Mouse (Mus musculus): Measurements from ENCODE around the gene Lrrc4. TPM values are rescaled to one million over a fixed set of nuclear protein-coding genes. Genes with fewer than 3 reads are reported as not detected.

Gene Lrrc4
- total RNA-seq, 2 experiments from 2014 or later = 62.3 to 65.5 TPM

DNA sequence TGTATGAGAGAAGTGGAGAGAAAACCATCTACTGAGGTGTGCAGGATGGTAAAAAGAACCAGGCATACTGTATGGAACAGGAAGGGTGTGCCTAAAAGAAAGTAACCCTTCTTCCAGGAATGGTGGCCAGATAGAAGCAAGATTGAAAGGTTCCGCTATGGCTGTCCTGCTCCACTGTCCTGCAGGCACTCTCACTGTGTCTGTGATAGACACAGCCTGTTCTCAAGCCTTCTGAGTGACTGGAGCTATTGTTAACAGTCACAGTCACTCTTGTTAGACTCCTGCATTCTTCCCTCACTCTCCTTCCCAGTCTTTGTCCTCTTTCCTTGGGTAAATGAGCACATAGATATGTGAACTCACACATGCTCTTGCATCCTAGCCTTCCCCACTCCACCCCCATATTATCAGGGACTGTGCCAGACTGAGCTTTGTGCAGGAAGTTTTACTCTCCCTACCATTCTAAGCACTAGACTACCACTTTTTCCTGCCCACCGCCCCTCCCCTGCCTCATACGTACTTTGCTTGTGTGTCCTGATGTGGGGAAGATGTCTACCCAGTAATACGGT lies 48.4 kb downstream of the Lrrc4 start:
- peak in 1 of 2 experiments; percentile 9 for DNase-seq (ENCODE audit: low spot score in 2 of 2)

DNA sequence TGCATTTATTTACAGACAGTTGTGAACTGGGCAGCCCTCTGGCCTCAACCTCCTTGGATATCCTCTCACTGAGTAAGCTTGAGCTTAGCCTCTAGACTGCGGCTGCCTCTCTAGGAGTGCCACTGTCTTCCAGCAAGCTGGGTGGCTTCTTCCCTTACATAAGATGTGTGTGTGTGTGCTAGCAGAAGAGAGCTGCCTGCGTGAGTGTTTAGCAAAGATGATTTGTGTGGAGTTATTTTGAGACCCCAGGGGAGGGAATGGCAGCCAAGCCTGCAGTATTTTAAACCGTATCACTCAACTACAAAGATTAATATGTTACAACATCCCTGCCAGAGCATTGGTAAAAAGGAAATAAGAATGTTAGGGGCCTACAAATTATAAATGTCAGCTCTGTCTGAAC lies 49.9 kb downstream of the Lrrc4 start:
- no peak for DNase-seq (ENCODE audit: low spot score in 2 of 2)

DNA sequence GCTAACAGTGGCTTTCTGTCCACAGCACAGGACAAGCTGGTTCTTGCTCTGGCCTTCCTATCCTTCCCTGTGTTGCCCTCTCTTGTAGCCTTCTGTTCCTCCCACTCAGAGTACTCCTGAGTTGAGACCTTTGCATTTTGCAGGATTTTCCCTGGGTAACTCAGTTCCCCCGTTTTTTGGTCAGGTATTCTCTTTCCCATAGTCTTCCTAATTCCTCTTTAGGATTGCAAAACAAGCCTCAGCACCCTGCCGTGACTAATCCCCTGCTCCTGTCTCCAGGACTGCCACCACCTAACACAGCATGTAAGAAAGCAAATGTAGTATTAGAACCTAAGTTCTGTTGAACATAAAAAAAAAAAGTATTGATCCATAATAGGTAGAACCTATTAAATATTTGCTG lies 60.2 kb downstream of the Lrrc4 start:
- no peak for DNase-seq (ENCODE audit: low spot score in 2 of 2)

DNA sequence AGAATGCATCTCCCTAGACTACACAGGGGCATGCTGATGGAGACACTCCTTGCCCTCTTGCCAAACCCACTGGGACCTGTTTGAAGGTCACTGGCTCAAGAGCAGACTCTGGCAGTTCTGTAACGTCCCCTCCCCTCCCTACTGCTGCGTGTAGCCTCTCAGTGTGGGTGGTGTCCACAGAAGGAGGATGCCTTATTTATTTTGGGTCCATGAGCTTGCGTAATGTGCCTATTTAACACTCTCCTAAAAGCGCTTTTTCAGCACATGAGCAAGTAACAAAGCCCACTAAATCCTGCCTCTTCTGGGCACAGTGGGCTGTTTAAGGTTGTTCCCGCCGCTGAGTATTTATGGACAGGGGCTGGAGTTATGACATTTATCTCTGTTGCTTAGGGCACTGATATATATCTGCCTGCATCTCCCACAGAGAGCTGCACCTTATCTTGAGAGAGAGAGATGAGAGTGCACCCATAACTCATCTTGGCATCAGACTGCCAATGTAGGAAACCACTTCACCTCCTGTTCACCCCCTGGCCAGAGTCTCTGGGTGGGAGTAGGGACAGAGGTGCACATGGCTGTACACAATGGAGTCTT lies 63.6 kb downstream of the Lrrc4 start:
- no peak for DNase-seq (ENCODE audit: low spot score in 2 of 2)

DNA sequence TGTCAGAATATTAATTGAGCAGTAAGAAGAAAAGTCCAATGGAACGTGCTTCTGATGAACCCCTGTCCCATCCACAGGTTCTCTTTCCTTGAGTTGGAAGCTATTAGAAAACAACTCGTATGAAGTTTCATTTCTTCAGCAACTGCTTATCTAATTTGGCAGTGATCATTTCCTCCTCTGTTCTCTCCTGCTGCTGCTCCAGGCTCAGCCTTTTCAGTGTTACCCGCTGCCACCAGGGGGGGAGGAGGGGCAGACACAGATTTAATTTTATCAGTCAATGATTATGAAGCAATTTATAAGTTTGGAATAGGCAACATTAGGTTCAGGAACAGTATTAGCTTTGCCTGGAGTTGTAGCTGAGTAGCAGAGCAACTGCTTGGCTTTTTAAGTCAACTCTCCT lies 64.9 kb downstream of the Lrrc4 start:
- DNase-seq (ENCODE audit: low spot score in 2 of 2) = no peak

DNA sequence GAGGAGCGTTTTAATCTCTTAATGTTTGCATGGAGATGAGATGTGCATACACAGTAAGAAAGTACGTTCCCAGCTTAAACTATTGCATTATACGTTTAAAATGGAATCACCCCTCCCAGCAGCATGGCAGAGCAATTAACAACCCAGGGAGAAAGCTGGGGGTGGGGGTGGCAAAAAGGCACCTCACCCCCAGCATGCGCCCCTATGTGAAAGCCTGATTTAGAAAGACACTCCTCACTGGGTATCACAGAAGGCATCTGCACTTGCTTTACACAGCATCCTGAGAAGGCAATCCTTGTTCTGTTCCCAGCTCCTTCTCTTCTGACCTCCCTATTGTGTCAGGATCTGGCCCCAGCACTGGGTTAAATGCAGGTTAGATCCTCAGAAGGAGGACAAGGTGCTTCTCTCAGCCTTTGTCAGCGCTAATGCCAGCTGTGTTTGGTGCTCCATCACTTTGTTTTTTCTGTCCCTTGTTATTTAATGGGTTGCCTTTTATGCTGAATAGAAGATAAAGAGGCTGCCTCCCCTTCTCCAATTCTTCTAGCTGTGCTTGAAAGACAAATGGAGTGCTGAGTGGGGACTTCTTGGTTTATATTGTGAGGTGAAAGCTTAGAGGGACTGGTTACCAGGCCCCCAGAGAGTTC lies 69.3 kb downstream of the Lrrc4 start:
- no peak for DNase-seq (ENCODE audit: low spot score in 2 of 2)

DNA sequence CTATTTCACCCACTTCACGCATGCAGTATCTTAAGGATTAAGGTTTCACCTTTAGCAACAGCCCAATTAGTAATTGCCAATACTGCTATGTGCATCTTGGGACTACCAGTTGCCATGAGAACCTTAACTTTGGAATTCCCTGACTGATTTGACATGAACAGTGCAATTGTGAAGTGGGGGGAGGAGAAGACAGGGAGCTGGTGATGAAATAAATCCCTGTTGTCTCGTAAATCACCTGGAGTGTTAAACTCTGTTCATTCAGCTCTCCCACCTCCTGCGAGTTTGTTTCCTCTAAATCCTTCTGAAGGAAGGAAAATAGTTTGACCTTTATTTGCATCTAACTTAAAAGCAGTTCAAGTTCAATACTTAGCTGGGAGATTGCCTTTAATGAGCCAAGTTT lies 69.8 kb downstream of the Lrrc4 start:
- DNase-seq (ENCODE audit: low spot score in 2 of 2) = no peak

DNA sequence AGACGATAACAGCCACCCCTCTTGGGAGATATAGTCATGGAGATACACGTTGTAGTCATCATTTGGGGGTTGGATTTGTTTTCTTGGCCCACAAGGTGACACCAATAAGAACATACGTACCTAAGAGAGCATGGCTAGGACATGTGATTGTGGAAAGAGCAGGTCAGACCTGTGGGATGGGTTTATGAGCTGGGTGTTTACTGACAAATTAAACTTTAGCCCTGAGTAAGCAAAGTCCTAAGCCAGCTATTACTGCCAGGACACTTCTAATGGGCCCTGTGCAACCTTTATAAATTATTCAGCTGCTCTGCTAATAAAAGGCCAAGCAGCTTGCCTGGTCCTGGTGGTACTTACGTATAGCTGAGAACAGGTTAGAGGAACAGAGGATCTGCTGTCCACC lies 73.3 kb downstream of the Lrrc4 start:
- no peak for DNase-seq (ENCODE audit: low spot score in 2 of 2)

DNA sequence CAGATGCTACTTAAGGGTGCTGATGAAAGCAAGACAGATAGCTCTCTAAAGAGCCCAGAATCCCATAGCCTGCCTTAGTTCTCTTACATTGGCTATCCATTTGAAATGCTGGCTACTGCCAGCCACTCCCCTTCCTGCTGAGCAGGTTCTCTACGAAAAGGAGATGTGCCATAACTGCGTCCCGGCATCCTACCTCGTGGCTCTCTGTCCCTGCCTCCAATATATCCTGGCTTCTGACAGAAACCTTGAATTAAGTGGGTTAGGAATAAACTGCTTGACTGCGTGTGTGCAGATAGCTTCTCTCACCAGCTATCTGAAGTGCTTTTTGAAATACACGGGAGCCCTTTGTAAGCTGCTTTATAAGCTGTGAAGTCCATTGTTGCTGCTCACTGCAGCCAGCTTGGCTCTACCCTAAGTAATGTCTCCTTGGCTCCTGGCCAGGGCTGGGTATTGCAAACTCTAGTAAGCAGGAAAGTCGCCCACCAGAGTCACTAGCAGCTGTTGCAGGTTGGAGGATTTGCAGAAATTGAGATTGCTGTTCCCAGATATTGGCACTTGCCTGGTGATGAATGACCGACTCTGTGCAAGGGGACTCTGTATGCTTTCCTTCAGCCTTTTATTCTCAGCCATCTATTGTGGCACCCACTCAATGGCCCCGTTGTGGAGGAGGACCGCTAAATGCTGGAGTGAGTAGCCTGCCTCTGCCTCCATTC lies 75.1 kb downstream of the Lrrc4 start:
- peak; percentile 64 to 71 for DNase-seq (ENCODE audit: low spot score in 2 of 2)

DNA sequence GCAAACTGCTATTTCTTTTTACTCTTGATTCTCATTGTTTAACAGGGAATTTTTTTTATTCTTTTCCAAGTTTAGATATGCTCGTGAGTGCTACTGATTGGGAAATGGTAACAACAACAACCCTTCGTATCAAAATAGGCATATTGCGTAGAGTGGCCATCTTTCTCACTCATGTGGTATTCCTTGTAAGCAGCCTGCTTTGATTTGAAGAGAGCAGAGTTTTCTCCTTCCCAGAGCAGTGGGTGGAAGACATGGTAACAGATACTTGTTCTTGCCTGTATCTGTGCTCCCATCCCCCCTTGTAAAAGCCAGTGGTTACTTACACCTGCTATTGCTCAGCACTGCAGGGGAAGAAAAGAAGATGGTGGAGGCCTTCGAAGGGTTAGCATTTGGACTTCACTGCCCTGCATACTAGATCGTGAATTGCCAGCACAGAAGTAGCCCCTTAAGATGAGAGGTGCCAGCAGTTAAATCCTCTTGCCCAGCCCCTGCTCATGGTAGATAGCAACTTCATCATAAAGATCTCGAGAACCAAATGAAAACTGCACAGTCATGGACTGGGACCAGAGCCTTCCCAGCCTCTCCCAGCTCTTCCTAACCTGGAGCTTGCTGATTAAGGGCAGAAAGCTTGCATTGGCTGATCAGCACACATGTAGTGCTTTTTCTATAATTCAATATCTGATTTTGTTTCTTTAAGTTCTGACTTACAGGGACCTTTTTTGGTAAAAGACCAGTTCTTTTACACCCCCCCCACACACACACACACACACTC lies 77.2 kb downstream of the Lrrc4 start:
- DNase-seq (ENCODE audit: low spot score in 2 of 2) = no peak

DNA sequence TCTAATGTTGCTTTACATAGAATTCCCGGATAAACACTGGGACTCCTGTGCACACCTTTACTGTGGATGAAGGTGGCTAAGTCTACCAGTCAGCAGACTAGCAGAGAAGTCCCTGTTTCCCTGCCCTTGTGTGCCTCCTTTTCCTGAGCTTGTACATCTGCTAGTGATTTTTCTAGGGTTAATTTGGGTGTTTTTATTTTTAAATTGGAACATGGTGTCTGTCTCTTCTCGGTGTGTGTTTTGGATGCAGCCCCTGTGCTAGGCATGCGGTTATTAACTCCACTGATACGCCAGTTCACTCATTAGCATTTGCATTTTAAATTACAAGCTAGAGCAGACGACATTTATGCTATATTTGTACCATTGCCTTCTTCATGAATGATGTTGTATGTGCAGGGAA lies 77.9 kb downstream of the Lrrc4 start:
- no peak for DNase-seq (ENCODE audit: low spot score in 2 of 2)

DNA sequence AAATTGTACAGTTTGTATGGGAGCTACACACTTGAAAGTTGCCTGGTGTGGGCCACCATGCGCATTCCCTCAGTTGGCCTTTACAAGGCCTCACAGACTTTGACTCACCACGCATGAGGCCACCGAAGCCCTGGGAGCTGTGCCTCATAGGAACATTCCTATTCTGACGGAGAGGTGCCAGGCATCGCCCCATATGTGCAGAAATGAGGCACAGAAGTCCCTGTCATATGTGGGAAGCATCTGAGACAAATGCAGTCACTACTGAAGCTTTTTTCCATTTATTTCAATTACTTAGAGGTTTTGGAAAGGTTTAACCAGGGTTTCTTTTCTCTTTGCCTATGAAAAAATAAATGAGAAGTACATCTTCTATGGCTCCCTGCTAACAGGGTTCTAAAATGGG lies 78.3 kb downstream of the Lrrc4 start:
- peak; percentile 41 to 52 for DNase-seq (ENCODE audit: low spot score in 2 of 2)

DNA sequence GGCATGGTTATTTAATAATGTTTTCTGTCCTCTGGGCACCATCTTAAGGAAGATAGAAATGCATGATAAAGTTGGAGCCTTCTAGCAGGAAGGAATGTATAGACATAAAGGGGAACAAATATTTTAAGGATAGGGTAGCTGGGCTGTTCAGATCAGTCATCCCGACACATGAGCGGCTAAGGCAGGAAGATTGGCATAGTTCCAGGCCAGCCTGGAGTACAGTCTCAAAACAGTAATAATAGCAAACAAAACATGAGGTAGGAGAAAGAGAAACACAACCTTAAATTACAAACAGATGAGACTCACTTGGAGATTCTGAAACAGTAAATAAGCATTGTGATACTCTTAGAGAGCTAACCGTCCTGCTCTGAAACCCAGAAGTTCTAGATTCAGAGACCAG lies 80.4 kb downstream of the Lrrc4 start:
- no peak for DNase-seq (ENCODE audit: low spot score in 2 of 2)

DNA sequence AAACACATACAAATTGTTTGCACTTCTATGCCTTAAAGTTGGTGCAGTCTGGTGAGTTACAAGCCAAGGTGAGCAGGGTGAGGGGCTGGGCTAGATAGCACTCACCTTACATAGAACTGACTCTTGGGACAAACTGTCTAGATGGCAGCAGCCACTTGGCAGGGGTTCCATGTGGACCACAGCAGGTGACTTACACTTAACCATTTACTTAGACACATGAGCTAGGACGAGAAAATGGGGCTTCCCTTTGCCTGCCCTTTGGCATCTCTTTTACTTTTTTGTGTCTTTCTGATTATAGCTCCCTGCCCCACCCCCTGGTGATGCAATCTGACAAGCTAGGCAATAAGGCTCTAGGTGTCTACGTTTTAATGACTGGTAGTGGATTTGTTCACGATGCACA lies 82.3 kb downstream of the Lrrc4 start:
- no peak for DNase-seq (ENCODE audit: low spot score in 2 of 2)

DNA sequence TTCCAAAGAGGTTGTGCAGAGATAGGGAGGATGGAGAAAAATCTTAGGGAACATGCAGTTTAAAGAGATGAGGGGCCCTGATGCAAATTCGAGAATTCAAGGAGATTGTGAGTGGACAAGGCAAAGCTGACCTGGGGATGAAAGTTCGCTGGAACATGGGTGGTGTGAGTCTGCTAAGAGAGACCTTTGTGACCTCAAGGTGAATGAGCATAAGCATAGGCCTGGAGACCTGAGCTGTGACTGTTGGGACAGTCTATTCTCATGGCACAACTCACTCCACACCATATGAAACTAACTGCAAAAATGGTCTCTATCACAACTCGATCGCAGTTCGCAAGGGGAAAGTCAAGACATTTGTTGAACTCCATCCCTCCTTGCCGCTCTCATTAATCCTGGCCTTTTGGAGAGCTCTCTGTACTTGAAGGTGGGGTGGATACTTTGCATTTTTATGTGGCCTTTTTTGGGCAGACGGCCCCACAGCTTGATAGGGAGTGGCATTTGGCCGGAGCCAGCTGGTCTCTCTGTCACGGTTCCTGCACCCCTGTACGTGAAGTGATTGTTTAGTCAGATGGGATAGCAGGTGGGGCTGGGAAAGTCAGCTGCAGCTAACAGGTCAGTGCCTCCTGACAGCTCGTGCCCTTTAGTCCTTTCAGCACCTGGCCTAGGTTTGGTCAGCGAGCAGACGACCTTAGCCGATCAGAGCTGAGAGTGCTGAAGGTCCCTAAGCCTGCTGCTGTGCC lies 83.4 kb downstream of the Lrrc4 start:
- no peak for DNase-seq (ENCODE audit: low spot score in 2 of 2)

DNA sequence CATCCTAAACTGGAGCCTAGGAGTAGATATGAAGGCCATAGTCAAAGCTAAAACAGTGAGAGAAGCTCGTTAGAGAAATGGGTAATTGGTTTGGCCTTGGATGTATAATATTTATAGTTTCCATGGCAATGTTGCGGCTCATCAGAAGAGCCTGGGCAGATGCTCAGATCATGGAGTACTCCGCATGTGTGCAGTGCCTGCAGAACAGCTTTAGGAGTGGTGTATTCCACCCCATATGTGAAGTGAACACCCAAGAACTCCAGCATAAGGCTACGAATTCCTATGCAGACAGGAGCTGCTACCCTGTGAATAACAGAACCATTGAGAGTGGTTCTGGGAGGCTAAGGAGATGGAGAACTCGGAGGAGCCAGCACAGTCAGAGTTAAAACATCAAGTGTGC lies 84.5 kb downstream of the Lrrc4 start:
- no peak for DNase-seq (ENCODE audit: low spot score in 2 of 2)

DNA sequence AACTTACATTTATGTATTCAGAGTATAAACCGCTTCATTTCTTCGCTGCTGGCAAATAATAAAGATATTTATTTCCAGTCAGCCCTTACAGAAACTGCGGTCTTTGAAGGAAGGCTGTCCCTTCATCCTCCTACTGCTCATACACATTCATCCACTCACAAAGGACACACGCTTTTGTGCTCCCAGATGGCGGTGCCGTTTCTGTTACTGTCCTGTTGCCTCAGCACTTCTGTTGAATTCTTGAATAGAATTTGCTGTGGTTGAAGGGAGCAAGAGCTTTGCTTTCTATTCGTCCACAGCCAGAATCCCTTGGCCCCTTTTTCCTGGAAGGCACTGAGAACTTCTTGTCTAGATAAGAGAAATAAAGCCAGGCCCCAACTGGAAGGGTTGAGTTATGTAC lies 85.7 kb downstream of the Lrrc4 start:
- DNase-seq (ENCODE audit: low spot score in 2 of 2) = no peak

DNA sequence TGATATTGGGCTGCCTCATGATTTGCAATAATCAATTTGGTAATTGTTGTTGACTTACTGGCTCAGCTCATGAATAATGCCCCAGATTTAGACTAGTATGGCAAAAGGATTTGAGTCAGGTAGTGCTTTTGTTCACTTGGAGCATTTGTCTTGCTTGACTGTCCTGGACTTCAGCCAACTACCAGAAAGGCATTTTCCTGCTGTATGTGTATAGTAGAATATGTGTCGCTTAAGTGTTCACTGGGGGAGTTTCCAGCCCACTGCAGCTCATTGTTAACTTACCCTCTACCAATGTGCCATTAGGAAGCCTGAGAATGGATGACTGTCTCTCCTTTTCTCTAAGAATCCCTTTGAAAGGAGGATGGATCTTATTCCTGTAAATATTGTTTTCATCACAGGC lies 88.0 kb downstream of the Lrrc4 start:
- no peak for DNase-seq (ENCODE audit: low spot score in 2 of 2)

DNA sequence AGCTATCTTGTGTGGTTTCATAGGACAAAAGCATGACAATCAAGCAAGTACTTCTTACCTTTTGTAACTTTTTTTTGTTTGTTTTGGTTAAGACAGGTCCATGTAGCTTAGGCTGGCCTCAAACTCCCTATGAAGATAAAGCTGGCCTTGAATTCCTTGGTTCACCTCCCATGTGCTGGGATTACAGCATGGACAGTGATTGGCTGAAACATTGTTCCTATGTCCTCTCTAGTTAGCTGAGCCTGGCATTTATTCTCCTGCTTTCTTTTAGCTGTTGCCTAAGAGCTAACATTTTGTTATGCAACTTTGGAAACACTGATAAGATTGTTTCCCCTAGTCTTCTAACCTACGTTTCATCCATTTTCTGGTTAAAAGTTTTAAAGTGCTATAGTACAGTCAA lies 93.9 kb downstream of the Lrrc4 start:
- DNase-seq (ENCODE audit: low spot score in 2 of 2) = no peak

DNA sequence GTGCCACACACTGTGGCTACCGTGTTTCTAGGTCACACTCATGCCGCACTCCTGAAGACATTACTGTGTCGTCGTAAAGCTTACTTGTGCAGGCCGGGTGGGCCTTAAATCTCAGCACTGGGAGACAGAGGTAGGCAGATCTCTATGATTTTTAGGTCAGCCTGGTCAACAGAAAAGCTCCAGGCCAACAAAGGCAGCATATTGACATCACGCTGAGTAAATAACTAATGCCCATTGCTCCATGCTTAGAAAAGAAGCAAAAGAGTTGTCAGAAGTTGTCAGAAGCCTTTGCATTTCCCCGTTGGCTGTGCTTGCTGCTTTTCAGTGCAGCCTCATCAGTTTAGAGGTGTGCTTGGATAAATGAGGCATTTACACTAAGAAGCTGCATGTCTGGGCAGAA lies 94.9 kb downstream of the Lrrc4 start:
- no peak for DNase-seq (ENCODE audit: low spot score in 2 of 2)

DNA sequence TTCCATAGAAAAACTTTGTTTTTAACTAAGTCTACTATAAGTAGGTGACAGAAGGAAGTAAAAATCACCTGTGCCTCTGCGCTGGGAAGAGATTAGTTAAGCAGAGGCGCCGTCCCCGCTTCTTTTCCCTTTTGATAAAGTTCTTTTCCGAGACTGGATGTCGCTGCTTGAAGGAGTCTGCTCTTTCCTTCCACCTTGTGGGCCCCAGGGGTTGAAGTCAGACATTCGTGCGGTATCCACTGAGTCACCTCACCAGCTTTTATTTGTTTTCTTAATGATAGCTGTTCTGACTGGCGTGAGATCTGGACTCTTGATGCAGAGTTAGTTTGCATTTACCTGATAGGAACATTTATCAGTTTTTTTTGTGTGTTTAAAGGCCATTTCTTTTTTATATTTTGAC lies 96.4 kb downstream of the Lrrc4 start:
- DNase-seq (ENCODE audit: low spot score in 2 of 2) = no peak

All from layer of hippocampus, postnatal 10 days (tissue).